Mouse (Mus musculus) lung, postnatal 0 days (tissue): ENCODE data around the gene Bik. TPM values are rescaled to one million over a fixed set of nuclear protein-coding genes. Genes with fewer than 3 reads are reported as not detected.
A peak's percentile ranks its signal among the peaks of the same experiment; 100 is the strongest.

ENCODE experiments used
- ATAC-seq: fragments of 200-750 bp; cut with Nextera tagmentation; 2 replicates; pipeline ENCODE4 v1.8.0; 2017; ENCODE audit warnings: moderate library complexity
- DNase-seq: peaks from one replicate; pipeline ENCODE4 v3.0.0-alpha.2; 2016; ENCODE audit warnings: low spot score
- H3K27ac ChIP-seq: fragments of 300-500 bp; sonication (generic); 2 replicates; pipeline ENCODE4 v1.5.1; 2014; ENCODE audit warnings: antibody characterized with exemption, mild to moderate bottlenecking, low read length, mixed read lengths
- H3K27me3 ChIP-seq: fragments of 300-500 bp; sonication (generic); replicated peaks from 2 replicates; pipeline ENCODE4 v1.6.1; 2014; ENCODE audit warnings: low read length, mixed read lengths; ENCODE audit not compliant: insufficient read depth
- H3K36me3 ChIP-seq: fragments of 300-500 bp; sonication (generic); 2 replicates; pipeline ENCODE4 v1.6.1; 2014; ENCODE audit warnings: low read length, mixed read lengths; ENCODE audit not compliant: insufficient read depth
- H3K4me1 ChIP-seq: fragments of 300-500 bp; sonication (generic); 2 replicates; pipeline ENCODE4 v1.6.1; 2014; ENCODE audit warnings: antibody characterized with exemption, low read depth, low read length, mixed read lengths; ENCODE audit not compliant: insufficient read depth
- H3K4me2 ChIP-seq: fragments of 300-500 bp; sonication (generic); replicated peaks from 2 replicates; pipeline ENCODE4 v1.6.1; 2014; ENCODE audit warnings: low read depth, mild to moderate bottlenecking, low read length, moderate library complexity, mixed read lengths
- H3K4me3 ChIP-seq: fragments of 300-500 bp; sonication (generic); 2 replicates; pipeline ENCODE4 v1.5.1; 2014; ENCODE audit warnings: low read depth, low read length
- H3K9ac ChIP-seq: fragments of 300-500 bp; sonication (generic); replicated peaks from 2 replicates; pipeline ENCODE4 v1.6.1; 2014; ENCODE audit warnings: low read depth, mild to moderate bottlenecking
- H3K9me3 ChIP-seq: fragments of 300-500 bp; sonication (generic); 2 replicates; pipeline ENCODE4 v1.6.1; 2016; ENCODE audit warnings: low read length, mixed read lengths
- CTCF ChIP-seq: IDR thresholded peaks from 2 replicates; pipeline ENCODE4 v1.5.1; 2016; ENCODE audit warnings: antibody characterized with exemption, mild to moderate bottlenecking
- EP300 ChIP-seq: IDR thresholded peaks from 2 replicates; pipeline ENCODE4 v1.6.1; 2016; ENCODE audit warnings: antibody characterized with exemption, mild to moderate bottlenecking, control low read depth
- WGBS: fragments of 180-500 bp; shearing (Covaris S2); extraction: QIAGEN DNeasy Blood & Tissue Kit; methylation state at CpG from one replicate; pipeline ENCODE4 v1.1.7; 2014; 5-methylcytosine and 5-hydroxymethylcytosine counted together
- polyA plus RNA-seq: library from polyadenylated mRNA; unstranded; fragments of >200 nt; fragmentation: Nextera tagmentation; extraction: Ambion mirVana; gene quantifications from 2 replicates; pipeline ENCODE4 v1.2.1, GENCODE M21; 2015

The Bik gene
- polyA plus RNA-seq, 1 experiment from 2014 or later = 33.8 TPM

DNA sequence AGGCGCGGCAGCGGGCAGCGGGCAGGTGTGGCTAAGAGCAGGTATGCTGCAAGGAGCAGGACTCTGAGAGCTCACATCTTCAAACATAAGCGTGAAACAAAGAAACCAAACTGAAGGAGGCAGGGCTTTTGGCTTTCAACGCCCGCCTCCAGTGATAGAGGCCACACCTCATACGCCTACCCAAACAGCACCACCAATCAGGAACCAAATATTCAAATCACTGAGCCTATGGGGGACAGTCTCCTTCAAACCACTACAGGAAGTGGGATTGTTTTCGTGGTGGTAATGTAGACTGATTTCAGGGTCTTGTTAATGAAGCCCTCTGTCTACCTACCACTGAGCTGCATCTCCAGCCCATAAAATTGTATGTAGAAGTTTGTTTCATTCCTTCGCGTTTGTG lies 43.0 kb downstream of the Bik start:
- 57% methylated on average over 11 of the region's 11 CpGs for WGBS
- Histone ChIP-seq H3K9ac (no peak overlapping the region), H3K27me3 (no peaks in the 10 kb centered on the region), H3K4me1 (no peaks in the 10 kb centered on the region; the same call in 1 of the 2 replicates), H3K4me2 (no peak overlapping the region), H3K36me3 (peaks cover 10% of the 10 kb centered on the region; the same call in 1 of the 2 replicates), H3K4me3 (no peak overlapping the region), H3K9me3 (no peaks in the 10 kb centered on the region), H3K27ac (no peak overlapping the region)
- peak; percentile 34 for DNase-seq
- TF ChIP-seq CTCF (no peak), EP300 (no peak)
- peak; percentile 33 for ATAC-seq

DNA sequence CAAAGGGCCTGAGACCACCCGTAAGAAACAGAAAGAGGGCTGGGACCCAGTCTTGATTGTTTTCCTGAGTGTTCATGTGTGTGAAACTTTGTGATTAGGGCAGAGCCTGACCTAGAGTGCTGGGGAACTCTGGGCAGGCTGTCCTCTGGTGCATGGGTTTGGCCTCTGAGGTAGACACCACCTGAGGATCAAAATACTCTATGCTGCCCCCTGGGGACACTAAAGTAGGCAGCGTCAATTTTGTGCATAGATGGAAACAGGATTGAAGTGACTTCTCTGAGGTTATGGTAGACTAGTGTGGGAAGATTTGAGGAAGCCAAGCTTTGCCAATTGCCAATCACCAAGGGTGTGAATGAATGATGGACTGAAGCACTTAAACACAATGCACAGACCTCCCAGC lies 44.0 kb downstream of the Bik start:
- Histone ChIP-seq H3K27ac (no peak overlapping the region), H3K4me3 (no peak overlapping the region), H3K36me3 (peaks cover 10% of the 10 kb centered on the region; the same call in 1 of the 2 replicates), H3K27me3 (no peaks in the 10 kb centered on the region), H3K4me1 (no peaks in the 10 kb centered on the region; the same call in 1 of the 2 replicates), H3K4me2 (no peak overlapping the region), H3K9ac (no peak overlapping the region), H3K9me3 (no peaks in the 10 kb centered on the region)
- ATAC-seq = no peak
- DNase-seq = no peak
- TF ChIP-seq EP300 = no peak
- peak; percentile 58 for TF ChIP-seq CTCF
- WGBS = 53% methylated on average over 2 of the region's 2 CpGs

DNA sequence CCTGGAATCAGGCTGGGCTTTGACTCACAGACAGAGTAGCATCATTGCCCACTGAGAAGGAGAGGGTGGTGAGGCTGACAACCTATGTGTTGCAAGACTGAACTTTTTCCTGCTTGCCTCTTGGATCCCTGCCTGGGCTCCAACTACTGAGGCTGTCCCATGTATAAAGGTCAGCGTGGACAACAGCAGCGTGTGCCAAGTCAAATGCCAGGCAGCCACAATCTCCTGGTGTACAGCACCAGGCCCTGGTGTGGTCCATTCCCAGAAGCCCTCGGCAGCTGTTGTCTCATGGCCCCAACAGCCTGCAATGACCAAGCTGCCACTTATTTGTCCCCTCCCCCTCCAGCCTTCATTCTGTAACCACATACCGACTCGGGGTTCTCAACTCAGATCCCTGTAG lies 45.0 kb downstream of the Bik start:
- Histone ChIP-seq H3K4me1 (no peaks in the 10 kb centered on the region), H3K9me3 (no peaks in the 10 kb centered on the region), H3K27me3 (no peaks in the 10 kb centered on the region), H3K27ac (no peak overlapping the region), H3K4me3 (no peak overlapping the region), H3K4me2 (no peak overlapping the region), H3K36me3 (peaks cover 16% of the 10 kb centered on the region; the same call in 1 of the 2 replicates), H3K9ac (no peak overlapping the region)
- TF ChIP-seq CTCF (no peak), EP300 (no peak)
- 78% methylated on average over 5 of the region's 5 CpGs for WGBS
- ATAC-seq (no peak), DNase-seq (no peak)

DNA sequence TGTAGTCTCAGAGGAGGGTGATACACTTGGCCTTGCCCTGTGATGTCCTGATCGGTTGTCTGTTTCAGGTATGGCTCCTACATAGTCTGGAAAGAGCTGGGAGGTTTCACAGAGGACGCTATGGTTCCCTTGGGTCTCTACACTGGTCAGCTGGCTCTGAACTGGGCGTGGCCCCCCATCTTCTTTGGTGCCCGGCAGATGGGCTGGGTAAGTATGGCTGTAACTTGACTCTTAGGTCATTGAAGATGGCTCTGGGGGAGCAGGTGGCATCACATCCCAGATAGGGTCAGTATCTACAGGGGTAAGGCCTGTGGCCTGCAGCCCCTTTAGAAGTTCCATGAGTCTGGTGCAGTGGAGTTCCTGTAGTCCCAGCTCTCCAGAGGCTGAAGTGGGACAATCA lies 45.5 kb downstream of the Bik start:
- H3K4me1 ChIP-seq = no peaks in the 10 kb centered on the region
- DNase-seq = no peak
- H3K4me2 ChIP-seq = no peak overlapping the region
- WGBS = 81% methylated on average over 4 of the region's 4 CpGs
- peaks cover 16% of the 10 kb centered on the region; the same call in 1 of the 2 replicates for H3K36me3 ChIP-seq
- TF ChIP-seq CTCF = no peak
- TF ChIP-seq EP300 = no peak
- no peak overlapping the region for H3K4me3 ChIP-seq
- H3K9ac ChIP-seq = no peak overlapping the region
- no peak overlapping the region for H3K27ac ChIP-seq
- ATAC-seq = no peak
- H3K9me3 ChIP-seq = no peaks in the 10 kb centered on the region
- no peaks in the 10 kb centered on the region for H3K27me3 ChIP-seq

DNA sequence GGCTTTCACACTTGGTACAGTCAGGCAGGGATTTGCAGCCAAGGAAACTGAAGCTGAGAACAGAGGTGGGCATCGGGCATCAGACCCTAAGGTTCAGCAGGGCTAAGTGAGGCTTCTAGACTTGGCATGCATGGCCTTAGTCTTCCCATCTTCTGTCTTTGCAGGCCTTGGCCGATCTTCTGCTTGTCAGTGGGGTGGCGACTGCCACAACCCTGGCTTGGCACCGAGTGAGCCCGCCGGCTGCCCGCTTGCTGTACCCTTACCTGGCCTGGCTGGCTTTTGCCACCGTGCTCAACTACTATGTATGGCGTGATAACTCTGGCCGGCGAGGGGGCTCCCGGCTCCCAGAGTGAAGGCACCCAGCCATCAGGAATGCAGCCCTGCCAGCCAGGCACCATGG lies 46.9 kb downstream of the Bik start:
- DNase-seq (no peak), ATAC-seq (no peak)
- Histone ChIP-seq H3K4me3 (no peak overlapping the region), H3K27me3 (no peaks in the 10 kb centered on the region), H3K27ac (no peak overlapping the region), H3K36me3 (peaks cover 16% of the 10 kb centered on the region; the same call in 1 of the 2 replicates), H3K9ac (no peak overlapping the region), H3K4me2 (no peak overlapping the region), H3K4me1 (no peaks in the 10 kb centered on the region), H3K9me3 (no peaks in the 10 kb centered on the region)
- TF ChIP-seq CTCF (no peak), EP300 (no peak)
- 95% methylated on average over 12 of the region's 12 CpGs for WGBS

DNA sequence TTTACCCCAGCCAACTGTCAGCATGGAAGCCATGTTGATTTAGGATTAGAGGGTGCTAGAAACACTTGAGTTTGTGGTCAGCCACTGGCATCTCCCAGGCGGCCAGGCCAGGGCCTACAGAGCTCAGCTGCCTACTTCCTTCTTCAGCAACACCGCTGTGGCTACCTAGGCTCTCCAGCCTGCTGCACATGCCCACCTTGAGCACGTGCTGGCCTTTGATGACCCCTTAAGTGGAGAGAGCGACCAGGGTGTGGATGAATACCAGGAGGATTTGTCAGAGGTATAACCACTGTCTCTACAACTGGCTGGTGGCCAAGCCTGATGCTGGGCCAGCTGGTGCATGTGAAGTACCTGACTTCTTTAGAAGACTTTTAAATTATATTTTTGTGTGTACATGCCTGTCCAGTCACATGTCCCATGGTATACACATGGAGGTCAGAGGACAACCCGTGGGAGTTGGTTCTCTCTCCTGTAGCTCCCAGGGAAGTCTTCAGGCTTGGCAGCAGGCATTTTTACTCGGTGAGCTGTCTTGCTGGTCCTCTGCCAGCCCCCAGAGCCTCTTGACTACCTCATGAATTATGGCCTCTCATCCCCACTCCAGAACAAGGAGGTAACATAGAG lies 48.2 kb downstream of the Bik start:
- TF ChIP-seq CTCF (no peak), EP300 (peak; percentile 75)
- peak overlapping the region; percentile 76 for H3K27ac ChIP-seq
- peak; percentile 89 for DNase-seq
- WGBS = 57% methylated on average over 6 of the region's 6 CpGs
- no peaks in the 10 kb centered on the region for H3K27me3 ChIP-seq
- H3K9me3 ChIP-seq = no peaks in the 10 kb centered on the region
- ATAC-seq = peak; percentile 85
- H3K4me3 ChIP-seq = no peak overlapping the region
- no peaks in the 10 kb centered on the region for H3K4me1 ChIP-seq
- H3K4me2 ChIP-seq = no peak overlapping the region
- H3K36me3 ChIP-seq = peaks cover 16% of the 10 kb centered on the region; the same call in 1 of the 2 replicates
- H3K9ac ChIP-seq = no peak overlapping the region
